Mouse (Mus musculus): ENCODE data around the gene Psmd12. TPM values are rescaled to one million over a fixed set of nuclear protein-coding genes. Genes with fewer than 3 reads are reported as not detected.

Gene Psmd12
- polyA plus RNA-seq, 1 experiment from 2014 or later = 173 TPM

Other genes starting within 250 kb of the Psmd12 start
- 39.2 and 40.3 TPM in 2 replicates for gene Pitpnc1, start 8.8 kb upstream of the Psmd12 start, polyA plus RNA-seq (2015; fragmentation: Nextera tagmentation; extraction: Ambion mirVana)
- 15.7 and 19.8 TPM in 2 replicates for gene Helz, start 68.4 kb downstream of the Psmd12 start, polyA plus RNA-seq (2015; fragmentation: Nextera tagmentation; extraction: Ambion mirVana)
- 0.61 and 1.0 TPM in 2 replicates for gene Cacng1, start 237.0 kb downstream of the Psmd12 start, polyA plus RNA-seq (2015; fragmentation: Nextera tagmentation; extraction: Ambion mirVana)

All from neural tube, embryonic 13.5 days (tissue).